In the genomic region with DNA sequence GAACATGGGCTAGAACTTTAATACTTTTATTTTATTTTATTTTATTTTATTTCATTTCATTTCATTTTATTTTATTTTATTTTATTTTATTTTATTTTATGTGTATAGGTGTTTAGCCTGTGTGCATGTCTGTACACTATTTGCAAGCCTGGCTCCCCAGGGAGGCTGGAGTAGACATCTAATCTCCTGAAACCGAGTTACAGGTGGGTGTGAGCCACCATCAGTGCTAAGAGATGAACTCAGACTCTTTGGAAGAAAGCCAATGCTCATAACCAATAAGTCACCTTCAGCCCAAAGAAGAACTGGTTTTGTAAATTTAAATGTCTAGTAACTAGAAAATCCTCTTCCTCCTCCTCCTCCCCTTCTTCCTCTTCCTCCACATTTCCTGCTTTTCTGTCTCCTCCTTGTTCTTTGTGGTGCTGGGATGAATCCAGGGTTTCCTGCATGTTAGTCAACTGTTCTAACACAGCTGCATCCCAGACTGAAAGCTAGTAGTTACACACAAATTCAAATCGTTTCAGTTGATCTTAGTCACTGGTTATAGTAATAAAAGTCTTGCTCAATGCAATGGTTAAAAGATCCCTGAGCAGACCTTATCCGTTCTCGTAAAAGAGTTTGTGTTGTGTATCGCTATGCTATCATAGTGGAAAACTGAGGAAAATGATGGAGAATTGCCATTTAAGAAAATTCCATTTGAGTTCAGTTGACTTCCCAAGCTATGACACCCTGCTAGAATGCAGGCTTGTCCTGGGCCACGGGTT, we compare ENCODE assay signal across 18 mouse cellular contexts.
"Had no signal": no experiment of that assay in that cellular context is flagged by ENCODE, and none has a peak within 500 bp of the region (broad histone marks: within the 10 kb centered on the region; RNA-seq: fewer than 3 reads in every experiment).

No protein-coding gene starts in this region.

- ATAC-seq: midbrain, embryonic 15.5 days had no signal

- H3K9ac ChIP-seq: limb, embryonic 13.5 days; liver, embryonic 13.5 days; midbrain, embryonic 12.5 days; midbrain, embryonic 15.5 days; neural tube, embryonic 13.5 days had no signal

- H3K27ac ChIP-seq: layer of hippocampus, adult 2 months; left cerebral cortex, adult 2 months; limb, embryonic 13.5 days; liver, embryonic 13.5 days; macrophage; midbrain, embryonic 12.5 days; midbrain, embryonic 15.5 days; neural tube, embryonic 13.5 days had no signal

- H3K9me3 ChIP-seq: limb, embryonic 13.5 days; liver, embryonic 13.5 days; midbrain, embryonic 12.5 days; midbrain, embryonic 15.5 days; neural tube, embryonic 13.5 days had no signal

- H3K27me3 ChIP-seq: limb, embryonic 13.5 days; liver, embryonic 13.5 days; midbrain, embryonic 12.5 days; midbrain, embryonic 15.5 days; neural tube, embryonic 13.5 days had no signal

- H3K36me3 ChIP-seq: limb, embryonic 13.5 days; liver, embryonic 13.5 days; midbrain, embryonic 12.5 days; midbrain, embryonic 15.5 days; neural tube, embryonic 13.5 days had no signal

- H3K4me2 ChIP-seq: limb, embryonic 13.5 days; liver, embryonic 13.5 days; midbrain, embryonic 12.5 days; midbrain, embryonic 15.5 days; neural tube, embryonic 13.5 days had no signal

- H3K4me3 ChIP-seq: layer of hippocampus, adult 2 months; left cerebral cortex, adult 2 months; limb, embryonic 13.5 days; liver, embryonic 13.5 days; midbrain, embryonic 12.5 days; midbrain, embryonic 15.5 days; myocyte; neural tube, embryonic 13.5 days had no signal

- H3K4me1 ChIP-seq: limb, embryonic 13.5 days; liver, embryonic 13.5 days; midbrain, embryonic 12.5 days; midbrain, embryonic 15.5 days; neural tube, embryonic 13.5 days had no signal

- DNase-seq: kidney, adult 11 months; kidney, adult 8-10 months; layer of hippocampus, postnatal 36 days; liver, embryonic 13.5 days; lung, adult 2 months; retina, postnatal 1 day; right cerebral cortex, postnatal 25 days; thymus, adult 2 months; thymus, postnatal 14 days; thymus, postnatal 4 days had no signal
